Mouse (Mus musculus): ENCODE measurements around the gene Luc7l. TPM values are rescaled to one million over a fixed set of nuclear protein-coding genes. Genes with fewer than 3 reads are reported as not detected.

Luc7l gene
- total and polyA plus RNA-seq, 3 experiments = 58.4 to 59.2 TPM; not detected in 1

GRCm38 (mm10) chr17:26204766-26205165, 47.9 kb upstream of the Luc7l start:
- no peak overlapping the region for H3K27ac ChIP-seq (ENCODE audit: control insufficient read depth, low read depth, low read length)
- no peak for TF ChIP-seq HCFC1 (IDR thresholded peaks at IDR 0.05; ENCODE audit: low read depth, low read length)
- TF ChIP-seq EP300 (IDR thresholded peaks at IDR 0.05; ENCODE audit: low read depth in 1 of 2, low read length in 2 of 2) = no peak
- TF ChIP-seq NRF1 (IDR thresholded peaks at IDR 0.05; ENCODE audit: insufficient read depth, low read depth, low read length, poor library complexity, severe bottlenecking) = no peak
- TF ChIP-seq TCF12 (IDR thresholded peaks at IDR 0.05; ENCODE audit: low read depth, low read length) = no peak
- no peak for TF ChIP-seq CTCF (IDR thresholded peaks at IDR 0.05 in 2 of 3, conservative IDR thresholded peaks at IDR 0.05 in 1 of 3; ENCODE audit: control insufficient read depth in 1 of 3, insufficient read depth in 1 of 3, low read depth in 2 of 3, low read length in 3 of 3, poor library complexity in 1 of 3, severe bottlenecking in 1 of 3)
- TF ChIP-seq JUND (IDR thresholded peaks at IDR 0.05; ENCODE audit: low read depth, low read length) = no peak
- no peak for TF ChIP-seq USF1 (IDR thresholded peaks at IDR 0.05; ENCODE audit: low read depth, low read length)
- no peak for TF ChIP-seq ZKSCAN1 (IDR thresholded peaks at IDR 0.05; ENCODE audit: low read depth, low read length)
- no peak for TF ChIP-seq E2F4 (IDR thresholded peaks at IDR 0.05; ENCODE audit: borderline replicate concordance, low read depth, low read length)
- no peak for TF ChIP-seq ETS1 (IDR thresholded peaks at IDR 0.05; ENCODE audit: low read depth, low read length)
- no peak for TF ChIP-seq NELFE (IDR thresholded peaks at IDR 0.05; ENCODE audit: low read depth, low read length)
- TF ChIP-seq MXI1 (IDR thresholded peaks at IDR 0.05; ENCODE audit: low read depth, low read length) = no peak
- TF ChIP-seq KAT2A (conservative IDR thresholded peaks at IDR 0.05; ENCODE audit: low read depth, low read length) = no peak
- no peaks in the 10 kb centered on the region for H3K27me3 ChIP-seq (ENCODE audit: control insufficient read depth in 1 of 2, insufficient read depth in 2 of 2, low read length in 2 of 2)
- H3K4me1 ChIP-seq (ENCODE audit: control insufficient read depth in 1 of 2, insufficient read depth in 2 of 2, low read length in 2 of 2) = peaks cover 2 to 18% of the 10 kb centered on the region in 2 experiments; a peak in 3 of 4 replicates
- H3K9me3 ChIP-seq (replicated peaks; ENCODE audit: insufficient read depth, low read length) = no peaks in the 10 kb centered on the region
- no peak for DNase-seq (ENCODE audit: low read depth, low spot score)
- peaks cover 0 to under 1% of the 10 kb centered on the region in 2 experiments; a peak in 2 of 4 replicates for H3K36me3 ChIP-seq (ENCODE audit: control insufficient read depth in 1 of 2, insufficient read depth in 2 of 2, low read length in 2 of 2)
- no peak overlapping the region for H3K9ac ChIP-seq (ENCODE audit: control insufficient read depth, low read depth, low read length, poor library complexity, severe bottlenecking)
- H3K4me3 ChIP-seq (ENCODE audit: control insufficient read depth in 1 of 2, insufficient read depth in 1 of 2, low read depth in 2 of 2, low read length in 2 of 2) = no peak overlapping the region
- peaks cover 7% of the 10 kb centered on the region; the same call in 1 of the 2 replicates for H3K79me2 ChIP-seq (ENCODE audit: control insufficient read depth, insufficient read depth, low read length, poor library complexity)

- no peak for TF ChIP-seq RCOR1 (IDR thresholded peaks at IDR 0.05; ENCODE audit: low read depth, low read length)
- no peak for TF ChIP-seq TBP (IDR thresholded peaks at IDR 0.05; ENCODE audit: low read depth, low read length)
- no peak for TF ChIP-seq CTCF (IDR thresholded peaks at IDR 0.05 in 2 of 3, conservative IDR thresholded peaks at IDR 0.05 in 1 of 3; ENCODE audit: control insufficient read depth in 1 of 3, insufficient read depth in 1 of 3, low read depth in 2 of 3, low read length in 3 of 3, poor library complexity in 1 of 3, severe bottlenecking in 1 of 3)
- no peak for TF ChIP-seq ZMIZ1 (IDR thresholded peaks at IDR 0.05; ENCODE audit: low read depth, low read length)
- no peak for TF ChIP-seq E2F4 (IDR thresholded peaks at IDR 0.05; ENCODE audit: borderline replicate concordance, low read depth, low read length)
- TF ChIP-seq ZNF384 (IDR thresholded peaks at IDR 0.05; ENCODE audit: low read depth, low read length) = no peak
- TF ChIP-seq HCFC1 (IDR thresholded peaks at IDR 0.05; ENCODE audit: low read depth, low read length) = no peak
- no peak for TF ChIP-seq KAT2A (conservative IDR thresholded peaks at IDR 0.05; ENCODE audit: low read depth, low read length)
- no peak for TF ChIP-seq POLR2A (IDR thresholded peaks at IDR 0.05; ENCODE audit: control insufficient read depth in 1 of 2, insufficient read depth in 1 of 2, low read depth in 1 of 2, low read length in 2 of 2, poor library complexity in 1 of 2)
- no peak for TF ChIP-seq UBTF (IDR thresholded peaks at IDR 0.05; ENCODE audit: borderline replicate concordance, insufficient read depth, low read depth, low read length)
- no peak for TF ChIP-seq POLR2AphosphoS2 (IDR thresholded peaks at IDR 0.05; ENCODE audit: low read length)
- TF ChIP-seq GABPA (IDR thresholded peaks at IDR 0.05; ENCODE audit: low read depth, low read length) = no peak
- no peak for TF ChIP-seq TCF12 (IDR thresholded peaks at IDR 0.05; ENCODE audit: low read depth, low read length)
- no peak for TF ChIP-seq MXI1 (IDR thresholded peaks at IDR 0.05; ENCODE audit: low read depth, low read length)
- H3K27me3 ChIP-seq (ENCODE audit: control insufficient read depth in 1 of 2, insufficient read depth in 2 of 2, low read length in 2 of 2) = no peaks in the 10 kb centered on the region
Observed at GRCm38 (mm10) chr17:26206392-26206791, 46.3 kb upstream of the Luc7l start.

More at GRCm38 (mm10) chr17:26206392-26206791, 46.3 kb upstream of the Luc7l start:
- Histone ChIP-seq H3K9ac (ENCODE audit: control insufficient read depth, low read depth, low read length, poor library complexity, severe bottlenecking) (no peak overlapping the region), H3K79me2 (ENCODE audit: control insufficient read depth, insufficient read depth, low read length, poor library complexity) (no peaks in the 10 kb centered on the region), H3K9me3 (replicated peaks; ENCODE audit: insufficient read depth, low read length) (no peaks in the 10 kb centered on the region), H3K36me3 (ENCODE audit: control insufficient read depth in 1 of 2, insufficient read depth in 2 of 2, low read length in 2 of 2) (no peaks in the 10 kb centered on the region; a peak in 1 of 4 replicates), H3K4me3 (ENCODE audit: control insufficient read depth in 1 of 2, insufficient read depth in 1 of 2, low read depth in 2 of 2, low read length in 2 of 2) (no peak overlapping the region), H3K4me1 (ENCODE audit: control insufficient read depth in 1 of 2, insufficient read depth in 2 of 2, low read length in 2 of 2) (peaks cover 2 to 10% of the 10 kb centered on the region in 2 experiments; a peak in 3 of 4 replicates), H3K27ac (ENCODE audit: control insufficient read depth, low read depth, low read length) (no peak overlapping the region)
- DNase-seq (ENCODE audit: low read depth, low spot score) = no peak

Measured in MEL (cell line).